Mouse (Mus musculus) induced T-regulatory cell, adult 2 months (primary cell): ENCODE measurements at regions not wholly inside any gene's neighbourhood (a gene's known extent, or its start where the extent isn't known, plus 50 kb on each side); places are given as distances from the start of the nearest gene placed in this dataset.
A peak's percentile ranks its signal among the peaks of the same experiment; 100 is the strongest.

Experiments used
- DNase-seq: peaks from one replicate; pipeline ENCODE4 v3.0.0-alpha.2; 2012; ENCODE audit warnings: low read depth

- no peak for DNase-seq
These were observed 152.6 kb upstream of the Cypt12 start for GRCm38 (mm10) chr3:17795271-17796260.

DNA sequence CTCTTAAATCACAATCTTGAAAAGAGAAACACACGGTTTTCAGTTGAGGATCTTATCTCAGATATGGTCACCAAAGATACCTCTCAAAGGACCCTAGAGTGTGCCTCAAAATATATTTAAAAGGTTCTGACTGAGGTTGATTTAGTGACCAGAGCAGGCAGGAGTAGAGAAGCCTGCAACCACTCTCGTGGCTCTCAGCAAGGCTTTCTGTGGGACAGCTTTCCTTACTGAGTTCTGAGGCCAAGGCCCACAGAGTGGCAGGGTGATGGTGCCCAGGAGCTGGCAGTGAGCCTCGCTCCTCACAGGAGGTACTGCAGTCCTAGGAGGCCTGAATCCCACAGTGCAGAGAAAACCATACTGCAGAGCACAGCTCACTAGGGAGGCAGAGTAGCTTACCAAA is 151.4 kb upstream of the Cypt12 start:
- DNase-seq, result no peak

DNA sequence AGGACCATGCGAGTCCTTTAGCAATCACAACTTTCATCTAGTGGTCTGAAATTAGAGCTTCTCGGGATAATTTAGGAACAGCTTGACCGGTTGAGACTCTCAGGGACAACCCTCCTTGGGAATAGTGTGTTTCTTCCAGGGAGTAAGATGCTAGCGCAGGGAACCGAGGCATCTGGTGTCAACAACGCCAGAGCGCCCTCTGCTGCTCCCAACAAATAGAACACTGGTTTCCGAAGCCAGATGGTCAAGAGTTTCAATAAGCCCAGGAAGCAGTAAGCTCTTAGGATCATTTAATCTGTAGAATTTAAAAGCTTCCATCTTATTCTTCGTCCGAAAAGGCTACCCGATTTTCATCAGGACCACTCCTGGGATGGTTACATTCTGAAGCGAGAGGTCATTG is 149.8 kb upstream of the Cypt12 start:
- DNase-seq, result no peak

DNA sequence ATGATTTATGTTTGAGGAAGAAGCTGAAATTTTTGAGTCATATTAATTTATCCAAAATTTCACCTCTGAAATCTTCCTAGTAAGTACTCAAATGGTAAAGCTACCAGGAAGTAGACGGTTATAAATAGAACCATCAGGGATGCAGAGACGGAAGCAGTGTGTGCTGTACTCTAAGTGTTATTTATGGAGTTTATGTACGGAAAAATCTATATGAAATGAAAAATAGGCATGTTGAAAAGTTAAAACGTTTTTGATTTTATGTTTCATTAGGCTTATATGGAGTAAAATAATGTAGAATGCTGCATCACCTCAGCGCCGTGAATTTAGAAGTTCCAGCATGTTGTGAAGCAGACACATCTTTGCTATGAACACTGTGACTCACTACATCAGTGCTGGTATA is 149.1 kb upstream of the Cypt12 start:
- DNase-seq, result no peak

DNA sequence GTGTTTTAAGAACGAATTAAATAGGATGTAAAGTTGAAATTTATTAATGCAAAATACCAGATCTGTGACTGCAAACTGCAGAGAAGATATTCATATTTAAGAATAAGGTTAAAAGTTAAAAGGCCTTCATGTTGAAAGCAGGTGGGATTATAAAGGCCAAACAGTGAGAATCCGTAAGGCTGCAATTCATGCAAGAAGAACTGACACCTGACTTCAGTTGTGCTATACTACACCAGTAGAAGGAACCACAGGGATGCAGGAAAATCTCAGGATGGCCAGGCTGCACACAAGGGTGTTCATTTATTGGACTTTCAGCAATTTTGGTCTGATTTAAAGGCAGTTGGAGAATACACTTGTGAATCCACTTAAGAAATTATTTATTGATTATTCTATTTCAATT is 147.4 kb upstream of the Cypt12 start:
- DNase-seq, result no peak

- DNase-seq, result no peak
These were observed 146.7 kb upstream of the Cypt12 start for GRCm38 (mm10) chr3:17801479-17801878.

DNA sequence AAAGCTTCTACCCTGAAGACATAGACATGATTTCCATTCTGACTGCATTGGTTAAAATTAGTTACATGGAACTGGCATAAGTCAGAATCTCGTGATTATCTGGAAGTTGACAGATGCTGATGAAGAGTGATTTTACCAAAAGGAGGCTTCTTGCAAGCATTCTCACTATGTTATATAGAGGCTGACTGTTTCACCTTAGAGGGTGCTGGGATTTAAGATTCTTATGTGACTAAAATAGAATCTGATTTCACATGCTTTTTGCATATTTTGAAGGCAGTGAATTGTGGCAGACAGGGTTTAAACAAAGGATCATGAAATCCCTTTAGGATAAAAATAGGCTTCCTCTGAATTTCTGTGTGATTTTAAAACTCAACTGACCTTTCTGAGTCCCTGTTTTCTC is 143.0 kb upstream of the Cypt12 start:
- no peak for DNase-seq

GRCm38 (mm10) chr3:17811290-17811689 is 136.9 kb upstream of the Cypt12 start:
- no peak for DNase-seq

- no peak for DNase-seq
These were observed 124.0 kb upstream of the Cypt12 start for GRCm38 (mm10) chr3:17824201-17824600.

- peak; percentile 36 for DNase-seq
These were observed 123.5 kb upstream of the Cypt12 start for GRCm38 (mm10) chr3:17824662-17825061.

DNA sequence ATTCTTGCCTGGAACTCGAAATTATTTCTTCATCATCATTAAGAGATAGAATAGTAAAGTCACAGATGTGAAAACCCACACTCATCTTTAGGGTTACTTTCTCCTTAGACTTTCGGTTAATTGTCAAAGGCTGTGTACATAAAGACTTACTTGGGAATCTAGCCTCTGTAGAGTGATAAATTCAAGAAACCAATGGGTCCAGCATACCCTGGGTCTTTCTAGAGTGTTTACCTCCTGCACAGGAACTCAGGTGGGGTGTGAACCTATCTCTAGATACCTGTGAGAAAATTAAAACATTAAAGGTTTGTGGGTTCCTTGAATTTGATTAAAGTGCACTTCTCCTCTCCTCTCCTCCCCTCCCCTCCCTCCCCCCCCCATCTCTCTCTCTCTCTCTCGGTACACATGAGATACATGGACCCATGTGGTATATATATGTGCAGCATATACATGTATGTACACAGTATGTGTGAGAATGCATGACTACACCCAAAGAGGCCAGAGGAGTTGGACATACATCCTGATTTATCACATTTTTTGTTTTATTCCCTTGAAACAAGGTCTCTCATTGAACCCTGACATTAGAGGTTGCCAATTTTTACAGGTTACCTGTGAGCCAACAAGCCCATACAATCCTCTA is 122.8 kb upstream of the Cypt12 start:
- DNase-seq, result no peak

- peak; percentile 41 for DNase-seq
These were observed 113.5 kb upstream of the Cypt12 start for GRCm38 (mm10) chr3:17834706-17835105.

GRCm38 (mm10) chr3:17847609-17848008 is 100.6 kb upstream of the Cypt12 start:
- no peak for DNase-seq

DNA sequence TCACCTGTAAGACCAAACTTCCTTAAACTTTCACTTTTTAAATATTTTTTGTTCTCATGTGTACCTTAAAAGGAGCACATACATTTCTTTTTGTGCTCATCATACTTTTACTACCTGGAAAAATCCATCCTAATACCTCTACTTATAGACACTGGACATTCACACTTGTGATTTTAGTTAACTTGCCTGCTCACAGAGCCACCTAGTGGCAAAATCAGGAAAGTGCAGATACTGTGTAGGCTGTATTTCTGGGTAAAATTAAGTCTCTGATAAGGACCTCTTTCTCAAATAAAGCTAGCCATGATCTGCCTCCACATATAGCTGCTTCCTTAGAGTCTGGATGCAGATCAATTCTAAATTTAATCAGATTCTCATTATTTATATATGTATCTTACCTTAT is 100.0 kb upstream of the Cypt12 start:
- DNase-seq, result peak; percentile 19

DNA sequence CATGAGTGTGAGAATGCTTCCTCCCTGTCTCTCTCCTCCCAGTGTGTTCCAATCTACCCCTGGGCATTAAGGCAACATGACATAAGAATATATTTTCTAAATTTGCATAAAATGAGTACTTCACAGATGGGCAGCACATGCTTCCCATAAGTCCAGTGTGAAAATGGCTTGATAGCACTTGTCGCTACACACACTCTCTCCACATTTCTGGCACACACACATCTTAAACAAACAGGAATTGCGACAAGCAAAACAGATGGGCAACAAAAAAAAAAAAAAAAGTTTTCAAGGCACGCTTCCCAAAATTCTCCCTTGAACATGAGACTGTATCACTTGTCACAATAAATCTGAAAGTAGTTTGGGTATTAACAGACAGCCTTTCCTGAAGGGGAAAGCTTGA is 85.8 kb upstream of the Cypt12 start:
- DNase-seq, result no peak

DNA sequence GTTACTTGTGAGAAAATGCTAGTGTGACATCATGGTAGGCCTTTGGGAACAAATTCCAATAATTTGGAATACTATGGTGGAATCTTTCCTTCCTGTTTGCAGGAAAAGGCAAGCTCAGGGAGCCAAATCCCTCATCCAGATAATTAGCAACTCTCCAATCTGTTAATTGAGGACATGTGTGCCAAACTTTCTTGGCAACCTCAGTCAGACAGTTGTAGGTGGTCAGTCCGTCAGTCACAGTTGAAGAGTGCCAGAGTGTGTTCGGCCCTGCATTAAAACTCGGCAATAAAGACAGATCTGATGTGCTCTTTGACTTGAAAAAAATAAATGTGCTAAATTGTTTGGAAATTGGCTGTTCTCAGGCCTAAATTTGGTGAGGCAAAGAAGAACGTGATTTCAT is 83.1 kb upstream of the Cypt12 start:
- DNase-seq, result no peak

DNA sequence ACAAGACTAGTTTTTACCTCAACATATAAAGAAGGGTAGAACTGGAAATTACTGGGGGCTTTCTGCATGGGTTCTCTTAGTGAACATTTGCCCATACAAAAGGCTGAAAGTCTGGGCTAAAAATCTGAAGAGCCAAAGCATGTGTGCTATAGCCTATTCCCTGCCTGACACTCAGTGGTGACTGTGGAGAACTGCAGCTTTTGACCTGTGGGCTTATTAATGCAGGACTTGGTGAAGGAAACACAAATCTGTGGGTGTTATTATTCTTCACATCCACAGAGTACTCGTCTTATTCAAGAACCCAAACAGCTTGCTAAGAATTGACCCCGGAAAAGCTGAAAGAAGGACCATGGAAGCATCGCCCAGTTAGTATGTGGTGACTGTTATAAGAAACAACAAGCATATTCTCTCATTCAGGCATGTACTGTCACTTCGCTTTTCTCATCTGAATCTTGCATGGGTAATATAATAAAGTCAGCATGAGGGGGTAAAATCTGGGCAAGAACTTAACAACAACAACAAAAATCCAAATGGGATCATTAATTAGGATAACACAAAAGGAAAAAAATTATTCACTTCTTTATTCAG is 77.2 kb upstream of the Cypt12 start:
- DNase-seq, result no peak

DNA sequence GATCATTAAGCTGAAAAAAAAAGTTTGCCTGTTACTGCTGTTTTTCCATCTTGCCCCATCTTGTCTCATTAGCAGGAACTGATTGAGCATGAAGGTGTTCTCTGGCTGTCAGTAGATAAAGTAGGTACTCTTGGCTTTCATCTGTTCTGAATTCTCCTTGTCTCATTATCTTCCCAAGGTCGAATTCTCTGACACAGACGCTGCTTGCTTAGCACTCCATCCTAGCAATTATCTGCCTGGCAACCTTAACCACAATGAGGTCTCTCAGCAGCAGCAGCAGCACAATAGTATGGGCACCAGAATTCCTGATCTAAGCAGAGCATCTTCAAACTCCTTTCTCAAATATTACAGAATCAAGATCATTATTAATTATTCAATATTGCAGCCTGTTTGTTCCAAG is 52.3 kb upstream of the Cypt12 start:
- no peak for DNase-seq

- DNase-seq, result no peak
These were observed 51.5 kb upstream of the Cypt12 start for GRCm38 (mm10) chr3:17896756-17897155.
